Mouse (Mus musculus): ENCODE measurements at regions not wholly inside any gene's neighbourhood (a gene's known extent, or its start where the extent isn't known, plus 50 kb on each side); places are given as distances from the start of the nearest gene placed in this dataset.

DNA sequence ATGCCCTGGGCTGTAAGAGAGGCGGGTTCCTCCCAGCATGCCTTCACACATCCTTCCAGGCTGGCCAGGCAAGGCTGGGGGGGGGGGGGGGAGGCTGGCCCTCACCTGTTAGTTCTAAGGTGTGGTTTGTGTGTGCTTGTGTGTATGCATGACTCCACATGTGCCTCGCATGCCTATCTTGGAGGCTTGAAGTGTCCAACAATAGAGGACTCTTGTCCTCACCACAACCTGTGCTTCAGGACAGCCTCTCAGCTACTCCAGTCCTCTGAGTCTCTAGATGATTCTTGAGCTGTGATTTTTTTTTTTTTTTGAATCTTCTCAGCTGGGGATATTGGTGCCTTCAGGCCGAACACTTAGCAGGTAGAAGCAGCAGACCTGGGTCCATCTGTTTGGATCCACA, 50.2 kb upstream of the Lrpap1 start:
- TF ChIP-seq CTCF (IDR thresholded peaks at IDR 0.05): no peak
- peak; percentile 74 for TF ChIP-seq EP300 (IDR thresholded peaks at IDR 0.05)

All from lung, postnatal 0 days (tissue).